Mouse (Mus musculus): Measurements from ENCODE around the gene Hist1h4d. TPM values are rescaled to one million over a fixed set of nuclear protein-coding genes. Genes with fewer than 3 reads are reported as not detected.
"Not testable (repeated sequence)": the region's sequence is repeated elsewhere in the genome, so short reads cannot be mapped to it uniquely, and the experiment has no call there.

The Hist1h4d gene
- polyA plus RNA-seq, 1 experiment = 2.8 TPM

GRCm38 (mm10) chr13:23550761-23551145 is 30.6 kb upstream of the Hist1h4d start:
- H3K36me3 ChIP-seq (ENCODE audit: control insufficient read depth, insufficient read depth) = no peaks in the 10 kb centered on the region
- H3K4me3 ChIP-seq (ENCODE audit: insufficient read depth, poor library complexity, severe bottlenecking) = peak overlapping the region; percentile 7
- no peaks in the 10 kb centered on the region for H3K79me2 ChIP-seq (ENCODE audit: control insufficient read depth, insufficient read depth)
- TF ChIP-seq FOSL1 (IDR thresholded peaks at IDR 0.05; ENCODE audit: insufficient read depth, low read length, poor library complexity, severe bottlenecking) = no peak
- no peak for TF ChIP-seq MYOG (IDR thresholded peaks at IDR 0.05; ENCODE audit: control insufficient read depth, extremely low read depth, insufficient read length)
- TF ChIP-seq USF1 (IDR thresholded peaks at IDR 0.05; ENCODE audit: low read depth) = no peak
- TF ChIP-seq CEBPB (IDR thresholded peaks at IDR 0.05; ENCODE audit: low read depth) = no peak
- no peak for TF ChIP-seq CTCF (IDR thresholded peaks at IDR 0.05; ENCODE audit: control insufficient read depth, insufficient read depth, insufficient read length)
- no peak for TF ChIP-seq MYOD1 (IDR thresholded peaks at IDR 0.05; ENCODE audit: control insufficient read depth, insufficient read length, low read depth)
- no peak for TF ChIP-seq MAX (IDR thresholded peaks at IDR 0.05)
- H3K79me3 ChIP-seq (ENCODE audit: low read depth) = no peaks in the 10 kb centered on the region
- no peaks in the 10 kb centered on the region for H3K27me3 ChIP-seq (ENCODE audit: control insufficient read depth, insufficient read depth, insufficient read length)
- peak overlapping the region; percentile 48 for H3ac ChIP-seq (ENCODE audit: control insufficient read depth, insufficient read length, low read depth)

GRCm38 (mm10) chr13:23551146-23551834 is 30.1 kb upstream of the Hist1h4d start, which contains the start of gene Hist1h4f:
Gene Hist1h4f (minus strand): TSS chr13:23551648.
- peak within 1 kb of the TSS; percentile 48 for H3ac ChIP-seq (ENCODE audit: control insufficient read depth, insufficient read length, low read depth)
- H3K36me3 ChIP-seq (ENCODE audit: control insufficient read depth, insufficient read depth); H3K79me3 ChIP-seq (ENCODE audit: low read depth); H3K79me2 ChIP-seq (ENCODE audit: control insufficient read depth, insufficient read depth); H3K27me3 ChIP-seq (ENCODE audit: control insufficient read depth, insufficient read depth, insufficient read length): not testable (repeated sequence)
- peak within 1 kb of the TSS; percentile 7 for H3K4me3 ChIP-seq (ENCODE audit: insufficient read depth, poor library complexity, severe bottlenecking)
- peak; percentile 30 for TF ChIP-seq CEBPB (IDR thresholded peaks at IDR 0.05; ENCODE audit: low read depth)

GRCm38 (mm10) chr13:23551931-23552914 is 29.2 kb upstream of the Hist1h4d start:
- H3K36me3 ChIP-seq (ENCODE audit: control insufficient read depth, insufficient read depth) = no peaks in the 10 kb centered on the region
- no peaks in the 10 kb centered on the region for H3K79me2 ChIP-seq (ENCODE audit: control insufficient read depth, insufficient read depth)
- no peak overlapping the region for H3ac ChIP-seq (ENCODE audit: control insufficient read depth, insufficient read length, low read depth)
- no peak for TF ChIP-seq CTCF (IDR thresholded peaks at IDR 0.05; ENCODE audit: control insufficient read depth, insufficient read depth, insufficient read length)
- TF ChIP-seq FOSL1 (IDR thresholded peaks at IDR 0.05; ENCODE audit: insufficient read depth, low read length, poor library complexity, severe bottlenecking) = no peak
- TF ChIP-seq CEBPB (IDR thresholded peaks at IDR 0.05; ENCODE audit: low read depth) = no peak
- TF ChIP-seq MYOG (IDR thresholded peaks at IDR 0.05; ENCODE audit: control insufficient read depth, extremely low read depth, insufficient read length) = no peak
- no peak for TF ChIP-seq MAX (IDR thresholded peaks at IDR 0.05)
- TF ChIP-seq USF1 (IDR thresholded peaks at IDR 0.05; ENCODE audit: low read depth) = no peak
- TF ChIP-seq MYOD1 (IDR thresholded peaks at IDR 0.05; ENCODE audit: control insufficient read depth, insufficient read length, low read depth) = no peak
- H3K79me3 ChIP-seq (ENCODE audit: low read depth) = no peaks in the 10 kb centered on the region
- no peaks in the 10 kb centered on the region for H3K27me3 ChIP-seq (ENCODE audit: control insufficient read depth, insufficient read depth, insufficient read length)
- H3K4me3 ChIP-seq (ENCODE audit: insufficient read depth, poor library complexity, severe bottlenecking) = no peak overlapping the region

GRCm38 (mm10) chr13:23552962-23553361 is 28.4 kb upstream of the Hist1h4d start, which contains the start of gene Hist1h1d:
Gene Hist1h1d (plus strand): TSS chr13:23553262.
- H3K36me3 ChIP-seq (ENCODE audit: control insufficient read depth, insufficient read depth) = no peaks in the 10 kb centered on the region
- no peaks in the 10 kb centered on the region for H3K79me3 ChIP-seq (ENCODE audit: low read depth)
- no peak within 1 kb of the TSS for H3ac ChIP-seq (ENCODE audit: control insufficient read depth, insufficient read length, low read depth)
- no peak within 1 kb of the TSS for H3K4me3 ChIP-seq (ENCODE audit: insufficient read depth, poor library complexity, severe bottlenecking)
- H3K27me3 ChIP-seq (ENCODE audit: control insufficient read depth, insufficient read depth, insufficient read length) = no peaks in the 10 kb centered on the region
- TF ChIP-seq MAX (IDR thresholded peaks at IDR 0.05) (no peak), MYOD1 (IDR thresholded peaks at IDR 0.05; ENCODE audit: control insufficient read depth, insufficient read length, low read depth) (no peak), CEBPB (IDR thresholded peaks at IDR 0.05; ENCODE audit: low read depth) (no peak), CTCF (IDR thresholded peaks at IDR 0.05; ENCODE audit: control insufficient read depth, insufficient read depth, insufficient read length) (no peak)
- H3K79me2 ChIP-seq (ENCODE audit: control insufficient read depth, insufficient read depth) = no peaks in the 10 kb centered on the region

- H3K4me3 ChIP-seq (ENCODE audit: insufficient read depth, poor library complexity, severe bottlenecking) = no peak overlapping the region
- H3ac ChIP-seq (ENCODE audit: control insufficient read depth, insufficient read length, low read depth) = no peak overlapping the region
- TF ChIP-seq CEBPB (IDR thresholded peaks at IDR 0.05; ENCODE audit: low read depth) = no peak
- H3K27me3 ChIP-seq (ENCODE audit: control insufficient read depth, insufficient read depth, insufficient read length) = no peaks in the 10 kb centered on the region
- H3K79me3 ChIP-seq (ENCODE audit: low read depth) = no peaks in the 10 kb centered on the region
- H3K79me2 ChIP-seq (ENCODE audit: control insufficient read depth, insufficient read depth) = no peaks in the 10 kb centered on the region
- H3K36me3 ChIP-seq (ENCODE audit: control insufficient read depth, insufficient read depth) = no peaks in the 10 kb centered on the region
Measured at GRCm38 (mm10) chr13:23554393-23554792, 27.0 kb upstream of the Hist1h4d start.

Measured in C2C12 (cell line).